Mouse (Mus musculus) bone marrow, adult 2 months (tissue): ENCODE data around the gene Sept10.

ENCODE experiments used
- CTCF ChIP-seq: fragments of 200-500 bp; IDR thresholded peaks from 2 replicates; pipeline ENCODE4 v1.5.1; 2011; ENCODE audit warnings: low read length, control low read depth; ENCODE audit not compliant: control insufficient read depth, insufficient read depth
- POLR2A ChIP-seq: fragments of 200-500 bp; IDR thresholded peaks from 2 replicates; pipeline ENCODE4 v1.6.1; 2011; ENCODE audit warnings: low read depth, mild to moderate bottlenecking, control low read depth, low read length, borderline replicate concordance; ENCODE audit not compliant: control insufficient read depth

- TF ChIP-seq POLR2A, result no peak
- TF ChIP-seq CTCF, result no peak
Observed at GRCm38 (mm10) chr10:59106644-59107043, 115.0 kb downstream of the Sept10 start.
